Mouse (Mus musculus): ENCODE results near the gene Man1b1. TPM values are rescaled to one million over a fixed set of nuclear protein-coding genes. Genes with fewer than 3 reads are reported as not detected.

The Man1b1 gene
- polyA plus RNA-seq, 1 experiment: 14.6 TPM

GRCm38 (mm10) chr2:25320084-25320483 is 12.1 kb upstream of the Man1b1 start:
- Histone ChIP-seq H3K4me3 (ENCODE audit: extremely low read depth, insufficient read depth, insufficient read length) (no peak overlapping the region), H3K36me3 (ENCODE audit: control insufficient read depth, insufficient read depth, low read length) (no peaks in the 10 kb centered on the region), H3K27me3 (ENCODE audit: control insufficient read depth, insufficient read depth, low read length) (peaks cover 2% of the 10 kb centered on the region), H3K4me1 (ENCODE audit: control insufficient read depth, insufficient read depth, insufficient read length) (peaks cover 7% of the 10 kb centered on the region; the same call in 1 of the 2 replicates), H3K27ac (ENCODE audit: insufficient read depth, low read length) (no peak overlapping the region)
- 28% methylated on average over 2 of the region's 2 CpGs for WGBS
- DNase-seq (ENCODE audit: low read depth in 1 of 2, low spot score in 2 of 2): no peak
- TF ChIP-seq CTCF (IDR thresholded peaks at IDR 0.05; ENCODE audit: extremely low read depth, insufficient read depth, insufficient read length, insufficient replicate concordance) (no peak), POLR2A (IDR thresholded peaks at IDR 0.05; ENCODE audit: low read depth, low read length) (no peak)

GRCm38 (mm10) chr2:25326036-25326435 is 6.1 kb upstream of the Man1b1 start:
- WGBS: 78% methylated on average over 2 of the region's 2 CpGs
- DNase-seq (ENCODE audit: low read depth in 1 of 2, low spot score in 2 of 2): no peak
- H3K36me3 ChIP-seq (ENCODE audit: control insufficient read depth, insufficient read depth, low read length): no peaks in the 10 kb centered on the region

GRCm38 (mm10) chr2:25328440-25328839 is 3.7 kb upstream of the Man1b1 start:
- H3K4me1 ChIP-seq (ENCODE audit: control insufficient read depth, insufficient read depth, insufficient read length): peaks cover 6% of the 10 kb centered on the region; the same call in 1 of the 2 replicates
- no peak overlapping the region for H3K4me3 ChIP-seq (ENCODE audit: extremely low read depth, insufficient read depth, insufficient read length)
- no peaks in the 10 kb centered on the region for H3K36me3 ChIP-seq (ENCODE audit: control insufficient read depth, insufficient read depth, low read length)
- TF ChIP-seq CTCF (IDR thresholded peaks at IDR 0.05; ENCODE audit: extremely low read depth, insufficient read depth, insufficient read length, insufficient replicate concordance): no peak
- TF ChIP-seq POLR2A (IDR thresholded peaks at IDR 0.05; ENCODE audit: low read depth, low read length): no peak
- no peak overlapping the region for H3K27ac ChIP-seq (ENCODE audit: insufficient read depth, low read length)
- 48% methylated on average over 7 of the region's 7 CpGs for WGBS
- no peaks in the 10 kb centered on the region for H3K27me3 ChIP-seq (ENCODE audit: control insufficient read depth, insufficient read depth, low read length)
- no peak for DNase-seq (ENCODE audit: low read depth in 1 of 2, low spot score in 2 of 2)

More at GRCm38 (mm10) chr2:25326036-25326435, 6.1 kb upstream of the Man1b1 start:
- no peak overlapping the region for H3K4me3 ChIP-seq (ENCODE audit: extremely low read depth, insufficient read depth, insufficient read length)
- H3K27me3 ChIP-seq (ENCODE audit: control insufficient read depth, insufficient read depth, low read length): peaks cover 2% of the 10 kb centered on the region; the same call in 1 of the 2 replicates
- TF ChIP-seq CTCF (IDR thresholded peaks at IDR 0.05; ENCODE audit: extremely low read depth, insufficient read depth, insufficient read length, insufficient replicate concordance): no peak
- no peak for TF ChIP-seq POLR2A (IDR thresholded peaks at IDR 0.05; ENCODE audit: low read depth, low read length)
- no peak overlapping the region for H3K27ac ChIP-seq (ENCODE audit: insufficient read depth, low read length)
- H3K4me1 ChIP-seq (ENCODE audit: control insufficient read depth, insufficient read depth, insufficient read length): no peaks in the 10 kb centered on the region

- Histone ChIP-seq H3K4me3 (ENCODE audit: extremely low read depth, insufficient read depth, insufficient read length) (no peak overlapping the region), H3K27me3 (ENCODE audit: control insufficient read depth, insufficient read depth, low read length) (no peaks in the 10 kb centered on the region), H3K27ac (ENCODE audit: insufficient read depth, low read length) (no peak overlapping the region), H3K36me3 (ENCODE audit: control insufficient read depth, insufficient read depth, low read length) (peaks cover 11% of the 10 kb centered on the region), H3K4me1 (ENCODE audit: control insufficient read depth, insufficient read depth, insufficient read length) (peaks cover 7% of the 10 kb centered on the region; the same call in 1 of the 2 replicates)
- 56% methylated on average over 9 of the region's 9 CpGs for WGBS
- DNase-seq (ENCODE audit: low read depth in 1 of 2, low spot score in 2 of 2): no peak
- TF ChIP-seq CTCF (IDR thresholded peaks at IDR 0.05; ENCODE audit: extremely low read depth, insufficient read depth, insufficient read length, insufficient replicate concordance) (no peak), POLR2A (IDR thresholded peaks at IDR 0.05; ENCODE audit: low read depth, low read length) (no peak)
Measured at GRCm38 (mm10) chr2:25331470-25331869, 668 bp upstream of the Man1b1 start.

- Histone ChIP-seq H3K27me3 (ENCODE audit: control insufficient read depth, insufficient read depth, low read length) (no peaks in the 10 kb centered on the region), H3K4me1 (ENCODE audit: control insufficient read depth, insufficient read depth, insufficient read length) (peaks cover 7% of the 10 kb centered on the region; the same call in 1 of the 2 replicates), H3K36me3 (ENCODE audit: control insufficient read depth, insufficient read depth, low read length) (peaks cover 19% of the 10 kb centered on the region), H3K27ac (ENCODE audit: insufficient read depth, low read length) (no peak overlapping the region), H3K4me3 (ENCODE audit: extremely low read depth, insufficient read depth, insufficient read length) (no peak overlapping the region)
- 90% methylated on average over 2 of the region's 2 CpGs for WGBS
- no peak for DNase-seq (ENCODE audit: low read depth in 1 of 2, low spot score in 2 of 2)
- TF ChIP-seq CTCF (IDR thresholded peaks at IDR 0.05; ENCODE audit: extremely low read depth, insufficient read depth, insufficient read length, insufficient replicate concordance): no peak
- TF ChIP-seq POLR2A (IDR thresholded peaks at IDR 0.05; ENCODE audit: low read depth, low read length): no peak
Measured at GRCm38 (mm10) chr2:25333569-25333968, 1.4 kb downstream of the Man1b1 start.

- Histone ChIP-seq H3K27ac (ENCODE audit: insufficient read depth, low read length) (no peak overlapping the region; the same call in 1 of the 2 replicates), H3K4me3 (ENCODE audit: extremely low read depth, insufficient read depth, insufficient read length) (no peak overlapping the region), H3K27me3 (ENCODE audit: control insufficient read depth, insufficient read depth, low read length) (no peaks in the 10 kb centered on the region), H3K4me1 (ENCODE audit: control insufficient read depth, insufficient read depth, insufficient read length) (peaks cover 2% of the 10 kb centered on the region; the same call in 1 of the 2 replicates), H3K36me3 (ENCODE audit: control insufficient read depth, insufficient read depth, low read length) (peaks cover 37% of the 10 kb centered on the region)
- TF ChIP-seq POLR2A (IDR thresholded peaks at IDR 0.05; ENCODE audit: low read depth, low read length) (no peak), CTCF (IDR thresholded peaks at IDR 0.05; ENCODE audit: extremely low read depth, insufficient read depth, insufficient read length, insufficient replicate concordance) (no peak)
- DNase-seq (ENCODE audit: low read depth in 1 of 2, low spot score in 2 of 2): no peak
- 47% methylated on average over 6 of the region's 6 CpGs for WGBS
Measured at GRCm38 (mm10) chr2:25338303-25338702, 6.2 kb downstream of the Man1b1 start.

GRCm38 (mm10) chr2:25348162-25348561 is 16.0 kb downstream of the Man1b1 start:
- no peak for DNase-seq (ENCODE audit: low read depth in 1 of 2, low spot score in 2 of 2)
- 92% methylated on average over 7 of the region's 7 CpGs for WGBS
- no peak for TF ChIP-seq CTCF (IDR thresholded peaks at IDR 0.05; ENCODE audit: extremely low read depth, insufficient read depth, insufficient read length, insufficient replicate concordance)
- TF ChIP-seq POLR2A (IDR thresholded peaks at IDR 0.05; ENCODE audit: low read depth, low read length): no peak
- Histone ChIP-seq H3K27ac (ENCODE audit: insufficient read depth, low read length) (no peak overlapping the region), H3K36me3 (ENCODE audit: control insufficient read depth, insufficient read depth, low read length) (peaks cover 59% of the 10 kb centered on the region), H3K27me3 (ENCODE audit: control insufficient read depth, insufficient read depth, low read length) (no peaks in the 10 kb centered on the region), H3K4me1 (ENCODE audit: control insufficient read depth, insufficient read depth, insufficient read length) (no peaks in the 10 kb centered on the region), H3K4me3 (ENCODE audit: extremely low read depth, insufficient read depth, insufficient read length) (no peak overlapping the region)

Data from spleen, adult 2 months (tissue).